Mouse (Mus musculus): ENCODE measurements at regions not wholly inside any gene's neighbourhood (a gene's known extent, or its start where the extent isn't known, plus 50 kb on each side); places are given as distances from the start of the nearest gene placed in this dataset.

- TF ChIP-seq CTCF (IDR thresholded peaks at IDR 0.05; ENCODE audit: low read depth) (no peak), EP300 (optimal IDR thresholded peaks at IDR 0.05) (no peak)
Measured at GRCm38 (mm10) chr13:72707469-72707868, 78.8 kb downstream of the Irx2 start.

Data from stomach, postnatal 0 days (tissue).